Mouse (Mus musculus) cerebellum, adult 2 months (tissue): ENCODE data around the gene Alkbh7.

Experiments
- CTCF ChIP-seq: fragments of 200-500 bp; IDR thresholded peaks from 2 replicates; pipeline ENCODE4 v1.5.1; 2011; ENCODE audit warnings: low read depth, mild to moderate bottlenecking, control low read depth, low read length, moderate library complexity, borderline replicate concordance; ENCODE audit not compliant: insufficient read depth
- POLR2A ChIP-seq: fragments of 200-500 bp; IDR thresholded peaks from 2 replicates; pipeline ENCODE4 v1.6.1; 2011; ENCODE audit warnings: low read length, control low read depth, borderline replicate concordance; ENCODE audit not compliant: insufficient read depth

DNA sequence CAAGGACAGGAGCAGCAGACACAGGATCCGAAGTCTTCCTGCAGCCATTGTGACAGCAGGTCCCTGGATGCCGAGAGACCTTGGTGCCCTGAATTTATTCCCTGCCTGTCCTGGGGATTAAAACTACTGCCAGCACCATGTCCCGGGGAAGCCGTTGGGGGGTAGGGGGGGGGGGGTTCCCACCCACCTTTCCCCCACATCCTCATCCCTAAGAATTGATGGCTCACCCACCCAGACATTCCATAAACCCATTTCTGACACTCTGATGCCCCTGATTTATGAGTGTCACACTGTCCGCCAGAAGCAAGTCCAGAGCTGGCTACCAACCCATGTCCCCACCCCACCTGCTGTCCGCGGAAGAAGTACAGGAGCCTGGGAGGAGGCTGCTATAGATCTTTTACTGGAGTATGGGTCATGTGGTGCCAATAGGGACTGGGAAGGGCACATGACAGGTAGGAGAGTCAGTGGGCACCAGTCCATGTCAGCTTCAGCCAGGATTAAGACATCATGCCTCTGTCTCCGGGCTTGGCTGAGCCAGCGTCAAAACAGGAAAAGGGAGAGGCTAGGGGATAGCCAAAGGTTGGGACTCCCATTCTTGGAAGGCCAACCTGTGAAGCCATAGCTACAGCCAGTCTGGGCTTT is 3.0 kb downstream of the Alkbh7 start, which contains the start of gene Pspn:
- TF ChIP-seq CTCF (no peak), POLR2A (no peak)
